Mouse (Mus musculus): ENCODE data around the gene Ephb2.

DNA sequence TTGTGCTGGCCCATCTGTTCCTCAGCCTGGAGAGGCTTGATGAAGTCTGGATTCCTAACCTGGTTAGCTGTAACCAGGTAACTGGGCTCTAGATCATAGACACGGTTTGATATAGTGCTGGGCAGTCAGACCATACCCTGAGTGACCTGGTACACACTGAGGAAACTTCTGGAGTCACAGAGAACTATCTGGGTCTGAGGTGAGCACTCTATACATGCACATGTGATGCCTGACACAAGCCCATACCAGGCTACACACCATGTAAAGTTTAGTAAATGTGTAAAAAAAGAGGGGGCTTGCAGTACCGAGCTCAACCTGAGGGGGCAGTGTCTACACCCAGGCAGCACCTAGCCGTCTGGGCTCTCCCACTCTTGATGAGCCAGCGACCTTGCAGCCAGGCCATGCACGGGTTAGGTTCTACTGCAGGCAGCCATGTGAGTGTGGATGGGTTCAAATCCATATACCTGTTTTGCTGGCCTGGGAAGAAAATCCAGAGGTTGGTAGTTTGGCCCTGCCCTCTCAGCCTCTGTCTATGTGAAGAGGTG lies 139.3 kb downstream of the Ephb2 start:
- TF ChIP-seq CTCF (IDR thresholded peaks at IDR 0.05; ENCODE audit: insufficient read depth, low read length) (peak; percentile 93), POLR2A (IDR thresholded peaks at IDR 0.05; ENCODE audit: borderline replicate concordance, extremely low read depth, low read depth, low read length) (no peak)

Measured in lung, adult 2 months (tissue).